Mouse (Mus musculus): Measurements from ENCODE around the gene Usp24. TPM values are rescaled to one million over a fixed set of nuclear protein-coding genes. Genes with fewer than 3 reads are reported as not detected.
A peak's percentile ranks its signal among the peaks of the same experiment; 100 is the strongest.

Usp24 gene
- 6.9 and 7.1 TPM in 2 replicates for polyA plus RNA-seq (2015; fragmentation: Nextera tagmentation; extraction: Ambion mirVana)

GRCm38 (mm10) chr4:106315921-106316350, at the start of gene Usp24:
Gene Usp24, plus strand, starts transcription at chr4:106316213.
- Histone ChIP-seq H3K27ac (peak within 1 kb of the TSS; percentile 94), H3K9ac (peak within 1 kb of the TSS; percentile 95), H3K4me3 (peak within 1 kb of the TSS; percentile 92), H3K36me3 (no peaks in the 10 kb centered on the region), H3K4me1 (replicated peaks) (peaks cover 43% of the 10 kb centered on the region), H3K4me2 (peak within 1 kb of the TSS; percentile 93), H3K9me3 (no peaks in the 10 kb centered on the region), H3K27me3 (no peaks in the 10 kb centered on the region)
- WGBS, result 1% methylated on average over 53 of the region's 60 CpGs
- ATAC-seq (ENCODE audit: low FRiP score), result peak; percentile 89

GRCm38 (mm10) chr4:106276937-106277336, 39.1 kb upstream of the Usp24 start:
- Histone ChIP-seq H3K4me3 (no peak overlapping the region), H3K36me3 (no peaks in the 10 kb centered on the region), H3K9me3 (no peaks in the 10 kb centered on the region), H3K4me2 (no peak overlapping the region), H3K4me1 (replicated peaks) (no peaks in the 10 kb centered on the region), H3K27ac (no peak overlapping the region), H3K27me3 (no peaks in the 10 kb centered on the region), H3K9ac (no peak overlapping the region)
- no peak for ATAC-seq (ENCODE audit: low FRiP score)
- WGBS, result 68% methylated on average over 2 of the region's 2 CpGs

DNA sequence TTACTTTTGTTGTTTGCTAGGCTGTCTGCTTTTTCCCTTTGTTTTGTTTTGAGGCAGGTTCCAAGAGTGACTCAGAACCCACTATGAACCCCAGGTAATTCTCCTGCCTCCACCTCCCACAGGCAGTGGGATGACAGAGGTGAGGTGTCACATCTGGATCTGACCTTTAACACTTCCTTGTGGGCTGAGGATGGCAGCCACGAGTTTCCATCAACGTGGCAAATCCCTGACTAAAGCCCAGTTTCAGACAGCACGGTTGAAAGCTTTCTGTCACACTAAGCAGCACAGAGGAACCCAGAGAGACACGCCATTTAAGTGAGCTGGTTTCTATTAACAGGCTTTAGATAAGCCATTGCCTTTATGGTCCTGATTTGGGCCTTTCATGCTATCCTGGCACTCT, 36.8 kb upstream of the Usp24 start:
- H3K36me3 ChIP-seq, result no peaks in the 10 kb centered on the region
- 47% methylated on average over 4 of the region's 4 CpGs for WGBS

DNA sequence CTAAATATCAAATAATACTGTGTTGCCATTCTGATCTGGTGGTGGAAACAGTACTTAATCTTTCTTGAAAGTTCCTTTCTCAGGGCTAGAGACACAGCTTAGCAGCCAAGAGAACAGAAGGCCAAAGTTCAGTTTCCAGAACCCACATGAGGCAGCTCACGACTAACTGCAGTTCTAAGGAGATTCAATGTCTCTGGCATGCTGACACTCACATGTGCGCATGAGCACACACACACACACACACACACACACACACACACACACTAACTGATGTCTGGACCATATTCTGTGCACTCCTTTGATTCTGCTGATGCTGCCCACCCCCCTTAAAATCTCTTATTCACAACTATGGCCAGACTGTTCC, 34.9 kb upstream of the Usp24 start:
- no peaks in the 10 kb centered on the region for H3K9me3 ChIP-seq
- H3K27me3 ChIP-seq, result no peaks in the 10 kb centered on the region
- no peak overlapping the region for H3K4me3 ChIP-seq
- no peaks in the 10 kb centered on the region for H3K36me3 ChIP-seq
- ATAC-seq (ENCODE audit: low FRiP score), result no peak
- no peak overlapping the region for H3K4me2 ChIP-seq
- H3K9ac ChIP-seq, result no peak overlapping the region
- no peaks in the 10 kb centered on the region for H3K4me1 ChIP-seq (replicated peaks)
- no peak overlapping the region for H3K27ac ChIP-seq
- WGBS, result 79% methylated on average over 2 of the region's 2 CpGs

More for the DNA sequence above, 36.8 kb upstream of the Usp24 start:
- Histone ChIP-seq H3K27me3 (no peaks in the 10 kb centered on the region), H3K9me3 (no peaks in the 10 kb centered on the region), H3K4me2 (no peak overlapping the region), H3K4me1 (replicated peaks) (no peaks in the 10 kb centered on the region), H3K4me3 (no peak overlapping the region), H3K27ac (no peak overlapping the region), H3K9ac (no peak overlapping the region)
- ATAC-seq (ENCODE audit: low FRiP score), result no peak

- H3K4me1 ChIP-seq (replicated peaks), result no peaks in the 10 kb centered on the region
- no peaks in the 10 kb centered on the region for H3K9me3 ChIP-seq
- no peak overlapping the region for H3K4me2 ChIP-seq
- WGBS, result 75% methylated on average over 8 of the region's 8 CpGs
- no peak overlapping the region for H3K9ac ChIP-seq
- no peak overlapping the region for H3K27ac ChIP-seq
- H3K27me3 ChIP-seq, result no peaks in the 10 kb centered on the region
- no peak for ATAC-seq (ENCODE audit: low FRiP score)
- H3K4me3 ChIP-seq, result no peak overlapping the region
- no peaks in the 10 kb centered on the region for H3K36me3 ChIP-seq
Observed at GRCm38 (mm10) chr4:106281492-106282122, 34.4 kb upstream of the Usp24 start.

DNA sequence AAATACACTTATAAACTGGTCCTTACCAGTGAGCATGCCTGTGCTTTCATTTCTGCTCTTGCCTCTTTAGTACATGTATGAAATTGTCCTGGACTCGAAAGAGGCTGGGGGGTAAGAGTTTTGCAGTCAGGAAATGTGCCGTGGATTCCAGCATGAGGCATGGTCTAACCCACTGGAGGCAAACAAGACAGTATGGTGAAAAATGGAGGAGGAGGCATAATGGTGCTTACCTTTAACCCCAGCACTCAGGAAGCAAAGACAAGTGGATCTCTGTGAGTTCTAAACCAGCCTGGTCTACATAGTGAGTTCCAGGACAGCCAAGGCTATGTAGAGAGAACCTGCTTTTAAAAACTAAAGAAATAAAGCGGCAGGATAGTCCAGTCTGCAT, 33.9 kb upstream of the Usp24 start:
- H3K9ac ChIP-seq, result no peak overlapping the region
- no peak overlapping the region for H3K27ac ChIP-seq
- 92% methylated on average over 3 of the region's 3 CpGs for WGBS
- H3K4me3 ChIP-seq, result no peak overlapping the region
- no peaks in the 10 kb centered on the region for H3K27me3 ChIP-seq
- H3K36me3 ChIP-seq, result no peaks in the 10 kb centered on the region
- ATAC-seq (ENCODE audit: low FRiP score), result no peak
- no peaks in the 10 kb centered on the region for H3K4me1 ChIP-seq (replicated peaks)
- no peak overlapping the region for H3K4me2 ChIP-seq
- H3K9me3 ChIP-seq, result no peaks in the 10 kb centered on the region

DNA sequence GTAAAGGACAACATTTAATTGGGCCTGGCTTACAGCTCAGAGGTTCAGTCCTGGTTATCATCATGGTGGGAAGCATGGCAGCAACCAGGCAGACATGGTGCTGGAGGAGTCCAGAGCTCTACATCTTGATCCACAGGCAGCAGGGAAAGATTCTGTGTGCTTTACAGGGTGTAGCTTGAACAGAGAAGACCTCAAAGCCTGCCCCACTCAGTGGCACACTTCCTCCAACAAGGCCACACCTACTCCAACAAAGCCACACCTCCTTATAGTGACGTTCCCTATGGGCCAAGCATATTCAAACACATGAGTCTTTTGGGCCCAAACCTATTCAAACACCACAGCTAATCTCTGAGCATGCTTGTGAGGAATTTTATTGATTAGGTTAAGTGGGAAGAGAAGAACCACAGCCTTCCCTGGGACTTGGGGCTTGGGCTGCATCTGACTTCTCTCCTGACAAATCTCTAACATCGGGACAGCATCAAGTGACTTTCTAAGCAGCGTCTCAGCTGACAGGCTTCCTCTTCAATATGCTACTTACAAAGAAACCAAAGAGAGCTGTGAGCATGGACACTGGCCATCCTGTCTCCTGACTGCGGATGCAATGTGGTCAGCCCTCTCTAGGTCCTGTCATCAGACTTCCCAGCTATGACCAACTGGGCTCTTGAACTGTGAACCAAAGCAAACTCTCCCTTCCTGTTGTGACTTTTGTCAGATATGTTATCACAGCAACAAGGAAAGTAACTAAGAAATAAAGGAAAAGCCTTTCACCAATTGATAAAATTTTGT, 28.9 kb upstream of the Usp24 start:
- WGBS, result 78% methylated on average over 4 of the region's 4 CpGs
- no peaks in the 10 kb centered on the region for H3K9me3 ChIP-seq
- H3K27me3 ChIP-seq, result no peaks in the 10 kb centered on the region
- no peak overlapping the region for H3K9ac ChIP-seq
- H3K4me2 ChIP-seq, result no peak overlapping the region
- no peaks in the 10 kb centered on the region for H3K4me1 ChIP-seq (replicated peaks)
- no peaks in the 10 kb centered on the region for H3K36me3 ChIP-seq
- no peak for ATAC-seq (ENCODE audit: low FRiP score)
- no peak overlapping the region for H3K4me3 ChIP-seq
- H3K27ac ChIP-seq, result no peak overlapping the region

GRCm38 (mm10) chr4:106290201-106290600, 25.8 kb upstream of the Usp24 start:
- no peak for ATAC-seq (ENCODE audit: low FRiP score)
- Histone ChIP-seq H3K27me3 (no peaks in the 10 kb centered on the region), H3K4me2 (no peak overlapping the region), H3K9ac (no peak overlapping the region), H3K27ac (no peak overlapping the region), H3K9me3 (no peaks in the 10 kb centered on the region), H3K4me1 (replicated peaks) (no peaks in the 10 kb centered on the region), H3K36me3 (no peaks in the 10 kb centered on the region), H3K4me3 (no peak overlapping the region)
- 91% methylated on average over 2 of the region's 2 CpGs for WGBS

DNA sequence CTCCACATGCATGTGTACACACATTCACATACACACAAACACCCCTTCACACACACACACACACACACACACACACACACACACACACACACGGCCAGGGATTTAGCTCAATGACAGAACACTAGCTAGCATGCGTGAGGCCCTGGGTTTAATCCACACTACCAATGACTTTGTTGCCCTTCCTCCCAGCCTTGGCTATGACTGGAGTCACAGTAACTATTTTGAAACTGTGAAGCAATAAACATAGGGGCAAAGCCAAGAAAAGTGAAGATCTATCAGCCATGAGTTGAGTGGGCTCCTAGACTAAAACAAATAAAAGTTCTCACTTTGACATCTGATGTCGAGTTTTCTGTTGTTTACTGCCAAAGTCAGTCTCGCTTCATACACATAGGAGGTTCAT, 23.2 kb upstream of the Usp24 start:
- WGBS, result 95% methylated on average over 4 of the region's 4 CpGs
- Histone ChIP-seq H3K27me3 (no peaks in the 10 kb centered on the region), H3K4me3 (no peak overlapping the region), H3K36me3 (no peaks in the 10 kb centered on the region), H3K4me1 (replicated peaks) (no peaks in the 10 kb centered on the region), H3K9me3 (no peaks in the 10 kb centered on the region), H3K4me2 (no peak overlapping the region), H3K9ac (no peak overlapping the region), H3K27ac (no peak overlapping the region)
- ATAC-seq (ENCODE audit: low FRiP score), result no peak

DNA sequence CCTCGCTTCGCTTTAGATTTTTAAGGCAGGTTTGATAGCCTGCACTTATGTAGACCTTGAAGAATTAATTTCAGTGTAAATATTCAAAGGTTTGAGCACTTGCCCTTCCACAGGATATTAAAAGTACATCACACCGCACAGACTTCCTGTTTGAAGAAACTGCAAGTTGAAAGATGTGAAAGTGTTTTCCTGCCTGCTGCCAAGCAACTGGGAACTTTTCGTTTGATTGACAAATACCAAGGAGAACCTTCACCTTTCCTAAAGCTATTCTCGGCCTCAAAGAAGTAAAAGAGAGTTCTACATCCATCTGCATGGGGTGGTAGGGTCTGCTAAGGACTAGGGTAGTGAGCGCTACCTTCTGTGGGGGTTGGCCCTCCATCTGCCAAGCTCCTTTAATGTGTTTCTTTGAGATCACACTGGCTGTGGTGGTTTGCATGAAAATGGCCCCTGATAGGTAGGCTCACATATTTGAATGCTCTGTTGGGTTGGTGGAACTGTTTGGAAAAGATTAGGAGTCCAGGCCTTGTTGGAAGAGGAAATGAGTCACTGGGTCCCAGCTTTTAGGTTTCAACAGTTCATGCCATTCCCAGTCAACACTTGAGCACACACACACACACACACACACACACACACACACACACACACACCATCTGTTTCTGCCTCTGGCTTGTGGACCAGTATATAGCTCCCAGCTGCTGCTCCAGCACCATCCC, 22.5 kb upstream of the Usp24 start:
- Histone ChIP-seq H3K27me3 (no peaks in the 10 kb centered on the region), H3K4me1 (replicated peaks) (no peaks in the 10 kb centered on the region), H3K36me3 (no peaks in the 10 kb centered on the region), H3K27ac (no peak overlapping the region), H3K9me3 (no peaks in the 10 kb centered on the region), H3K9ac (no peak overlapping the region), H3K4me3 (no peak overlapping the region), H3K4me2 (no peak overlapping the region)
- 85% methylated on average over 6 of the region's 6 CpGs for WGBS
- no peak for ATAC-seq (ENCODE audit: low FRiP score)

DNA sequence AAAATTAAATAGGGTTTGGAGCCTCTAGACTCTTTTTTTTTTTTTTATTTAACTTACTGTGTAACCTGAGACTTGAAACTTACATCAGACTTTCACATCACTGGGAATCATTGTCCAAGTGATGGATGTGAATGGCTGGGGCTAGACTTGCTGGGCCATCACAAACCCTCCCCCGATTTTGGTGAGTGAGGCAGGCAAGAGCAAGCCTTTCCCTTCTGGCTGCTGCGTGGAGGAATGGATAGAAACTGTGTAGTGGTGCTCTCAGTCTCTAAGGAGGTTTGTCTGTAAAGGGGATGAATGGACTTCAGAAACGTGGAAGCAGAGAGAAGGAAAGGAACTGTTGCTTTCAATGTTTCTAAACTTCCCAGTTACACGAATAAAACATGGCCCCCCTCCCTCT, 20.3 kb upstream of the Usp24 start:
- H3K9ac ChIP-seq, result no peak overlapping the region
- no peak for ATAC-seq (ENCODE audit: low FRiP score)
- H3K27me3 ChIP-seq, result no peaks in the 10 kb centered on the region
- WGBS, result 60% methylated on average over 4 of the region's 4 CpGs
- H3K4me2 ChIP-seq, result no peak overlapping the region
- no peaks in the 10 kb centered on the region for H3K4me1 ChIP-seq (replicated peaks)
- no peaks in the 10 kb centered on the region for H3K36me3 ChIP-seq
- H3K4me3 ChIP-seq, result no peak overlapping the region
- H3K27ac ChIP-seq, result no peak overlapping the region
- H3K9me3 ChIP-seq, result no peaks in the 10 kb centered on the region

- no peaks in the 10 kb centered on the region for H3K27me3 ChIP-seq
Observed at GRCm38 (mm10) chr4:106296412-106297086, 19.5 kb upstream of the Usp24 start.

More at GRCm38 (mm10) chr4:106296412-106297086, 19.5 kb upstream of the Usp24 start:
- H3K4me1 ChIP-seq (replicated peaks), result no peaks in the 10 kb centered on the region
- no peak overlapping the region for H3K4me3 ChIP-seq
- no peaks in the 10 kb centered on the region for H3K36me3 ChIP-seq
- H3K27ac ChIP-seq, result no peak overlapping the region
- H3K4me2 ChIP-seq, result no peak overlapping the region
- H3K9ac ChIP-seq, result no peak overlapping the region
- H3K9me3 ChIP-seq, result no peaks in the 10 kb centered on the region
- no peak for ATAC-seq (ENCODE audit: low FRiP score)
- WGBS, result 89% methylated on average over 7 of the region's 7 CpGs
